Mouse (Mus musculus): ENCODE measurements around the gene Slc30a7. TPM values are rescaled to one million over a fixed set of nuclear protein-coding genes. Genes with fewer than 3 reads are reported as not detected.

The Slc30a7 gene
- 10 to 100 TPM; 26.2 to 27.1 TPM for total RNA-seq (2023)

GRCm38 (mm10) chr3:116006978-116007940 is at the start of gene Slc30a7, which contains the start of gene Extl2:
Gene Slc30a7 (minus strand): TSS chr3:116007406.
Gene Extl2 (plus strand): TSS chr3:116007462.

Other genes with a start within 250 kb of the Slc30a7 start
- gene Dph5, start 119.6 kb downstream of the Slc30a7 start, total RNA-seq (2023), result 1 to 10 TPM; 5.3 to 6.9 TPM
- gene Extl2, start 56 bp upstream of the Slc30a7 start, total RNA-seq (2023), result 1 to 10 TPM; 7.3 to 7.4 TPM
- 10 to 100 TPM; 33.2 to 42.6 TPM for gene Vcam1, start 122.3 kb upstream of the Slc30a7 start, total RNA-seq (2023)
- gene Gpr88, start 246.1 kb upstream of the Slc30a7 start, total RNA-seq (2023), result not detected

All from neutrophil, adult 83 days (primary cell).